Mouse (Mus musculus) right cerebral cortex, postnatal 10 days (tissue): ENCODE results near the gene Stox2.

Experiments used
- DNase-seq, 2 experiments: peaks; one replicate each; pipeline ENCODE4 v3.0.0; 2021; ENCODE audit warnings: low spot score in 2 of 2

The Stox2 gene

GRCm38 (mm10) chr8:47243016-47243630, 203.0 kb downstream of the Stox2 start:
- DNase-seq = no peak

- peak; percentile 87 to 95 for DNase-seq
Observed at GRCm38 (mm10) chr8:47242207-47243004, 203.8 kb downstream of the Stox2 start.

GRCm38 (mm10) chr8:47241421-47242078, 204.6 kb downstream of the Stox2 start:
- no peak for DNase-seq

GRCm38 (mm10) chr8:47240871-47241270, 205.3 kb downstream of the Stox2 start:
- DNase-seq = no peak

- no peak for DNase-seq
Observed at GRCm38 (mm10) chr8:47240266-47240665, 205.9 kb downstream of the Stox2 start.

GRCm38 (mm10) chr8:47232081-47232480, 214.1 kb downstream of the Stox2 start:
- no peak for DNase-seq

- DNase-seq = no peak
Observed at GRCm38 (mm10) chr8:47230057-47230456, 216.1 kb downstream of the Stox2 start.

- no peak for DNase-seq
Observed at GRCm38 (mm10) chr8:47221851-47222250, 224.3 kb downstream of the Stox2 start.

- DNase-seq = no peak
Observed at GRCm38 (mm10) chr8:47221191-47221590, 225.0 kb downstream of the Stox2 start.

GRCm38 (mm10) chr8:47220390-47220789, 225.8 kb downstream of the Stox2 start:
- no peak for DNase-seq

- no peak for DNase-seq
Observed at GRCm38 (mm10) chr8:47218536-47218935, 227.6 kb downstream of the Stox2 start.

- peak; percentile 45 to 69 for DNase-seq
Observed at GRCm38 (mm10) chr8:47218021-47218420, 228.1 kb downstream of the Stox2 start.

- no peak for DNase-seq
Observed at GRCm38 (mm10) chr8:47212124-47212523, 234.0 kb downstream of the Stox2 start.

GRCm38 (mm10) chr8:47211226-47211625, 234.9 kb downstream of the Stox2 start:
- DNase-seq = no peak

GRCm38 (mm10) chr8:47208246-47208645, 237.9 kb downstream of the Stox2 start:
- DNase-seq = no peak

- DNase-seq = no peak
Observed at GRCm38 (mm10) chr8:47206640-47207237, 239.4 kb downstream of the Stox2 start.

GRCm38 (mm10) chr8:47205472-47205871, 240.7 kb downstream of the Stox2 start:
- no peak for DNase-seq

GRCm38 (mm10) chr8:47196391-47196790, 249.8 kb downstream of the Stox2 start:
- DNase-seq = no peak

- no peak for DNase-seq
Observed at GRCm38 (mm10) chr8:47193321-47193996, 252.7 kb downstream of the Stox2 start.

- DNase-seq = no peak
Observed at GRCm38 (mm10) chr8:47191444-47192365, 254.5 kb downstream of the Stox2 start.

GRCm38 (mm10) chr8:47185396-47185795, 260.8 kb downstream of the Stox2 start:
- no peak for DNase-seq
